Mouse (Mus musculus) mature B cell (primary cell): ENCODE measurements around the gene Ralb.

Experiments
- in situ Hi-C: fragments of 300-500 bp; cut with MboI; formaldehyde crosslinking; loops from 2 replicates; pipeline ENCODE4 v1.14.3; 2019

Gene Ralb

GRCm38 (mm10) chr1:119504260-119505062 lies at the start of gene Ralb:
Gene Ralb (minus strand): TSS chr1:119504794.
- in situ Hi-C loops = no loop called here

DNA sequence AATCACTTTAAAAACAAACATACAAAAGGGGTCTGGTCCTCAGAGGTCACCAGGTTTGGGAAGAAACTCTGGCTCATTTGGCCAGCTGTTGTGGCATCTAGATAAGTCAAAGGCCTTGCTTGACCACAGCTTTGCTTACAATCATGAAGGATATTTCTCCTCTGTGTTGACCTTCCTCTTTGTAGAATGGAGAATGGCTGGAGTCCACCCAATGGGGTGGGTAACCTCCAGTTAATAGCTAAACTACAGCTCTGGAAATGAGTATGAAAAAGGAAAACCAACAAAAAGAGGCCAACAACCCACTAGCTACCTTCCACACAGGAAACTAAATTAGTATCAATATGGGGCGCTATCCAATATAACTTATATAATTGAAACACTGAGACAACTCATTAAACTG lies 47.1 kb upstream of the Ralb start:
- in situ Hi-C loops = no loop called here

DNA sequence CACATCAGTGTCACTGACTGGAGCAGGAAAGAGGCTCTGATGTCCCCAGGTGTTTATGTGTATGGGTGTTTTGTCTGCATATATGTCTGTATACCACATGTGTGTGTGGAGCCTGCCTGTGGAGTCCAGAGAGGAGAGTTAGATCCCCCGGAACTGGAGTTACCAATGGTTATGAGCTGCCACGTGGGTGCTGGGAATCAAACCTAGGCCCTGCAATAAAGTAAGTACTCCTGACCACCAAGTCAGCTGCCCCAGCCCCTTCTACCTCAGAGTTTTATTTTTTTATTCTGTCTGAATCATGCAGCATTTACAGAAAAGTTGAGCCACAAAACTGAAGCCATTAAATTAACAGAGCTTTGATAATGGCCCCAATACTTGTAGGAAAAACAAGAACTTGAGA lies 45.5 kb upstream of the Ralb start:
- in situ Hi-C loops = no loop called here

GRCm38 (mm10) chr1:119549327-119549689 lies 44.7 kb upstream of the Ralb start:
- in situ Hi-C loops = no loop called here

DNA sequence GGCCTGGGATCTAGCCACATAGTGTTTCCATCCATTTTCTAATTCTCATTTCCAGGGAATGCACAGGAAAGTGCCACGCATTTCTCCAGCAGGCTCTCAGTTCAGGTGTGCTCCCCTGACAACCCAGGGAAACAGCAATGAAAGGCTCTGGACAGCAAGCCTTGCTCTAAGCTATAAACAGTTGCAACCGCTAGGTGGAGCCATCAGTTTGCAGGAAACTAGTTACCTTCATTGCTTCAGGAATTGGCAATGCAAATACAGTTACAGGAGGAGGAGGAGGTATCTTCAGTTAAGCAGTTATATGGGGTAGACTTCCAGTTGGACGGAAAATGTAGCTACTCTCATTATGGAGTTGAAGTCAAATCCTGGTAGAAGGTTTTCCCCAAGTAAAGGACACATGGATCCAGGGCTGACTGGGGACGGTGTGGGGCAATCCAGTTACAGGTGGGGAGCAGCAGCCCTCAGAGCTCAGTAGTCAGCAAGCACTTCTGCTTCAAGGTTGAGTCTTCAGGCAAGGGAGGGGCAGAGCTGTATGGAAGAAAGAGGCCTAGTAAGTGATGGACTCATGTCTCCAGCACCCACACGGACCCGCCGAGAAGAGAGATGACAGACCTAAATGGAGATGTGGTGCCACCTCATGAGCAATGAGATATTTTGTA lies 44.2 kb upstream of the Ralb start:
- in situ Hi-C loops = no loop called here

DNA sequence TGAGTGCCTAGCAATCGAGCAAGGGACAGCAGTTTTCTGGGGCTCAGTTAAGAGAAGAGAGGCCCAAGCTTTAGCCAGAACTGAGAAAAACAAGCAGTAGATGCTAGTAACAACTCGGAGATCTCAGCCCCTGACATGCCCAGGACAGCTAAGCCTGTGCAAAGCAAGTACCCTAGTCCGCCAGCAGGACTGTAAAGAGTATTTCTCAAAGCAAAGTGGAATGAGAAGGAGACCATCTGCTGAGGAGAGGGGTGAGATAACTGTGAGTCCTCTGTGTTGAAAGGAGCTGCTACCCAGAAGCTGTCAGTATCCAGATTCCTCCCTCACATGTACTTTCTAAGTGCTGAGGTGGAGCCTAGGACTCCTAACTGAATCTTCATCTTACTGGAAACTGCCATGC lies 41.9 kb upstream of the Ralb start:
- in situ Hi-C loops = no loop called here

GRCm38 (mm10) chr1:119545671-119546070 lies 41.1 kb upstream of the Ralb start:
- in situ Hi-C loops = no loop called here

DNA sequence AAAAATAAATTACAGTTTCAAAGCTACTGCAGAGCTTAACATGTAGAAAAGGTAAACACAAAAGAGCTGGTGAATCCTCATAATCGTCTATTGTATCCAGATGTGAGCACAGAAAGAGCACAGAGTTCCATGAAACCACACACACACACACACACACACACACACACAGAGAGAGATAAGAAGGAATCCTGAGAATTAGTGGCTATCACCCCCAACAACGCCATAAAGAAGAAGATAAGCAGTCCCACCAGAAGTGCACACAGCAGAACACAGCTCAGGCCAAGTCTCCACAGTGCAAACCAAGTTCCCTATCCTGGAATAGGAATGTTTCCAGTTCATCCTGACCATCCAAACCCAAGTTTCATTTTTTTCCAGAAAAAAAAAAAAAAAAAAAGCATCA lies 40.6 kb upstream of the Ralb start:
- in situ Hi-C loops = no loop called here

- in situ Hi-C loops = no loop called here
Observed at GRCm38 (mm10) chr1:119544611-119545155, 40.1 kb upstream of the Ralb start.

GRCm38 (mm10) chr1:119543316-119543715 lies 38.7 kb upstream of the Ralb start:
- in situ Hi-C loops = no loop called here

DNA sequence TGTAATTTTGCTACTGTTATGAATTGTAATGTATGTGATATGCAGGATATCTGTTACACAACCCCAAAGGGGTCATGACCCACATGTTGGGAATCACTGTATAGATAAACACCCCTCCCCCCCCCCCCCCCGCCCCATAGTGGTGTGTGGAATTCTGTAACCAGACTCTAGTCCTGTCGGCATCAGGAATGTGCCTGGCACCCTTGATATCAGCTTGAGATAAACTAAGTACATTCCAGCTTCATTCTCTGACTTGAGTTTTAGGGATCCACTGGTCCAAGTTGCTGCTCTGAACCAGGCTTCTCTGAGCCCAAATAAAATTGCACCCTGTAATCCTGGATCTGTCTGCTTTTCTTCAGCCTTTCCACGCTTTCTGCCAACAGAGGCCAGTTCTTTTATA lies 37.0 kb upstream of the Ralb start:
- in situ Hi-C loops = no loop called here

- in situ Hi-C loops = no loop called here
Observed at GRCm38 (mm10) chr1:119540836-119541557, 36.4 kb upstream of the Ralb start.

- in situ Hi-C loops = no loop called here
Observed at GRCm38 (mm10) chr1:119539252-119539651, 34.7 kb upstream of the Ralb start.

DNA sequence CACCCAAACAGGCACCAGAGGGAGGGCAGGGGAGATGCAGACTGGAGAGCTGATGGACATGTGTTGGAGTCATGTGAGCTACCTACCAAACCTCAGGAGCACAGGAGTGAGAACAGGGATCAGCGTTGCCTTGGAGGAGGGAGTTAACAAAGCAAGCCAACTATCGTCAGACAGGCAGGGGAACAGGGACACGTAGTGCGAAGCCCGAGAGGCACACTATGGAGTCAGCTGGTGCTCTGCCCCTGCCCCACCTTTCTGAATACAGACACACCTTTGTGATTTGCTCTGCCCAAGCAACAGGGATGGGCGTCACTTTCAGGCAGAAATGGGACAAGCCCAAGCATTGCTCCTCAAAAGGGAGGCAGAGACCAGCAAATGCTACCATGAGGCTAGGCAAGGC lies 33.1 kb upstream of the Ralb start:
- in situ Hi-C loops = no loop called here

DNA sequence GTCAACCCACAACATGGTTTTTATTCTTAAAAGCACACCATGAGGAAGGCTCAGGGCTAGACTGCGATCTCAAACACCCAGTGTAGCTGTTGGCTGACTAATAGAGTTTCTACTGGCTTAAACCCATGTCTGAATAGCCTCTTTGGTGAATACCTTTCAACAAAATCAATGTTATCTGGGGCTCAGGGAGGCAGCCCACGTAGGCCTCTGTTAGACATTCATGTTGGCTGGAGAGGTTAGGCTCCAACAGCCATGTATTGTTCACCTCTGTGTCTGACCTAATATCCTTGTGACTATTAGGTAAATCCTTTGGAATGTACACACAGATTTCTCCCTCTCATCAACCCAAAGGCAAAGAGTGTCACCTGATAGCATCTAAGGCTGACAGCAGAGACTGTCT lies 31.5 kb upstream of the Ralb start:
- in situ Hi-C loops = no loop called here

DNA sequence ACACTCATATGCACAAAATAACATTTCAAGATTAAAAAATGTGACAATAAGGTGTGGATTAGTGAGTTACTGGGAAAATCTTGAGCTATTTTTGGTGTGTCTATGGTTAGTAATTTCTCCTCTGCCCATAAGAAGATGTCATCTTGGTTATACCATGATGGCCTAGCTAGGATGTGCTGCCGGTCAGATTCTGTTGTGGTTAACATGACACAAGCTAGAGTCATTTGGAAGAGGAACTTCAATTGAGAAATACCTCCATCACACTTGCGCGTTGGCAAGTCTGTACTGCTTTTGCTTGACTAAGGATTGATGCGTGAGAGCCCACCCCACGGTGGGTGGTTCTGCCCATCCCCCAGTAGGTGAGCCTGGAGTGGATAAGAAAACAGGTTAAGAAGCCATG lies 29.7 kb upstream of the Ralb start:
- in situ Hi-C loops = no loop called here

- in situ Hi-C loops = no loop called here
Observed at GRCm38 (mm10) chr1:119533093-119533805, 28.7 kb upstream of the Ralb start.

- in situ Hi-C loops = no loop called here
Observed at GRCm38 (mm10) chr1:119532165-119532564, 27.6 kb upstream of the Ralb start.

- in situ Hi-C loops = no loop called here
Observed at GRCm38 (mm10) chr1:119530941-119531340, 26.3 kb upstream of the Ralb start.

DNA sequence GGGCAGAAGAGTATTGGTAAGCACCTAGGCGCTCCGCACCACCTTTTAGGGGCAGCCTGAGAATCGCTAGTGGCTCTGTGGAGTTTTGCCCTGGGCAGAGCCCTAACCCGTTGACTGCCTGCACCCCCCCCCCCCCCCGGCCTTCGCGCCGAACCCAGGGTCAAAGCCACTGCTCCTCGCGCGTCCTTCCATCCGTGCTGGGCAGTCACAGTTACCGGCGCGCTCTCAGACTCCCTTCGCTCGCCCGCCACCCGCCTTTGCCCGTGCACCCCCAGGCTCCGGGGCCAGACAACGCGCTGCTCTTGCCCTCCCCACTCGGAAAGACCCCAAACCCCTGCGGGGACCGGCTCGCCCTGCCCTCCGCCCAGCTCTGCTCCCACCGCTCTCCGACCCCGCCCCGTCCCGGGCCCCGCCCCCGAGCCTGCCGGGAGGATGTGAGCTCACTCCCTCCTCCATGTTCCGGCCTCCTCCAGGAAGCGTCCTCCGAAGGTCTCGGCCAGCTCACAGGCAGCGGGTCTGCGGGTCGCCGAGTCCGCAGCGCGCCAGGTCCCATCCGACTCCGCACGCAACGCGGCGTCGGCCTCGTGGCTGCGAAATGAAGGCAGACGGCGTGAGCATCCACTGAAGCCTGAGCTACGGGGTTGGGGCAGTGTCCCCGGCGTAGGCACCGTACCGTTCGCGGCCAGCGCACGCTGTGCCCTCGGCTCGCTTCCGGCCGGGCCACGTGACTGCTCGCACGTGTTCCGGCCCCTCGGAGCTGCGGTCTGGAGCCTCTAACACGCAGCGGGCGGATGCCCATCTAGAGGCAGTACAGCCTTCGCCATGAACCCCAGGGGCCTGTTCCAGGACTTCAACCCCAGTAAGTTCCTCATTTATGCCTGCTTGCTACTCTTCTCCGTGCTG lies 21.3 kb upstream of the Ralb start, which contains the start of gene Tmem185b:
TSS of gene Tmem185b (plus strand) at position 472 of the 903 bp plus-strand sequence.
- in situ Hi-C loops = no loop called here

DNA sequence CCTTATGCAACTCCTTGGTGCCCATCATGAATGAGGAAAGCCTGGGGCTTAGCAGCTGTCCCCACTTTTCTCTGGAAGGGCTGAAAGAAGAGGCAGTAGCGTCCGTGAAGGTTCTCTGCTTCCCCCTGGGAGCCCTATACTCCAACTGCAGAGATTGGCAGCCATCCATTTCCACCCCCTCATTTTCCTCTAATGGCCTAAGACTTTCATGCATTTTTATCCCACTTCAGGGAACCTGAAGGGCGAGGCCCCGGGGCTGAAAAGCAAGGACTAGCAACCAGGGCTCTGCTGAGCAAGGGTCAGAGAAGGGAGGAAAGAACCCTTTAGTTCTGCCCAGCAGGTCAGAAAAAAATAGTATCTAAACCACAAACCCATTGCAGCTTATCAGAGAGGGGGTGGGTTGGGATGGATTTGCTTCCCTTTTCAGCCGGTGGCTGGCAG lies 20.4 kb upstream of the Ralb start:
- in situ Hi-C loops = no loop called here
